Mouse (Mus musculus) forebrain, postnatal 0 days (tissue): Measurements from ENCODE around the gene Bcor. TPM values are rescaled to one million over a fixed set of nuclear protein-coding genes. Genes with fewer than 3 reads are reported as not detected.
A peak's percentile ranks its signal among the peaks of the same experiment; 100 is the strongest.

Experiments
- ATAC-seq: fragments of 200-750 bp; cut with Nextera tagmentation; 2 replicates; pipeline ENCODE4 v1.8.0; 2017; ENCODE audit warnings: mild to moderate bottlenecking, moderate library complexity
- DNase-seq: peaks from one replicate; pipeline ENCODE4 v3.0.0-alpha.2; 2015
- H3K27ac ChIP-seq: fragments of 300-500 bp; sonication (generic); 2 replicates; pipeline ENCODE4 v1.5.1; 2014; ENCODE audit warnings: low read depth, mild to moderate bottlenecking, antibody characterized with exemption, low read length, moderate library complexity, mixed read lengths
- H3K27me3 ChIP-seq: fragments of 300-500 bp; sonication (generic); 2 replicates; pipeline ENCODE4 v1.6.1; 2014; ENCODE audit warnings: mild to moderate bottlenecking, low read length, mixed read lengths; ENCODE audit not compliant: insufficient read depth
- H3K36me3 ChIP-seq: fragments of 300-500 bp; sonication (generic); 2 replicates; pipeline ENCODE4 v1.6.1; 2014; ENCODE audit warnings: mild to moderate bottlenecking, moderate library complexity; ENCODE audit not compliant: insufficient read depth
- H3K4me1 ChIP-seq: fragments of 300-500 bp; sonication (generic); 2 replicates; pipeline ENCODE4 v1.6.1; 2014; ENCODE audit warnings: antibody characterized with exemption; ENCODE audit not compliant: insufficient read depth
- H3K4me2 ChIP-seq: fragments of 300-500 bp; sonication (generic); 2 replicates; pipeline ENCODE4 v1.6.1; 2014; ENCODE audit warnings: low read depth, mild to moderate bottlenecking, moderate library complexity
- H3K4me3 ChIP-seq: fragments of 300-500 bp; sonication (generic); 2 replicates; pipeline ENCODE4 v1.5.1; 2014; ENCODE audit warnings: low read depth, low read length, mixed read lengths
- H3K9ac ChIP-seq: fragments of 300-500 bp; sonication (generic); 2 replicates; pipeline ENCODE4 v1.6.1; 2014; ENCODE audit warnings: mild to moderate bottlenecking
- H3K9me3 ChIP-seq: fragments of 300-500 bp; sonication (generic); 2 replicates; pipeline ENCODE4 v1.6.1; 2016; ENCODE audit warnings: low read length
- CTCF ChIP-seq: sonication (generic); IDR thresholded peaks from 2 replicates; pipeline ENCODE4 v1.5.1; 2016; ENCODE audit warnings: antibody characterized with exemption, control low read depth, low read depth
- WGBS: fragments of 180-500 bp; shearing (Covaris S2); extraction: QIAGEN DNeasy Blood & Tissue Kit; methylation state at CpG from one replicate; pipeline ENCODE4 v1.1.7; 2014; 5-methylcytosine and 5-hydroxymethylcytosine counted together
- polyA plus RNA-seq: library from polyadenylated mRNA; unstranded; fragments of >200 nt; fragmentation: Nextera tagmentation; extraction: Ambion mirVana; gene quantifications from 2 replicates; pipeline ENCODE4 v1.2.1, GENCODE M21; 2015
- total RNA-seq: library from RNA; depleted of rRNA; stranded (reverse); fragments of >200 nt; gene quantifications from 2 replicates; pipeline ENCODE4 v1.2.3, GENCODE M21; 2014

Gene Bcor
- total and polyA plus RNA-seq, 2 experiments from 2014 or later, result 10.5 to 32.1 TPM

DNA sequence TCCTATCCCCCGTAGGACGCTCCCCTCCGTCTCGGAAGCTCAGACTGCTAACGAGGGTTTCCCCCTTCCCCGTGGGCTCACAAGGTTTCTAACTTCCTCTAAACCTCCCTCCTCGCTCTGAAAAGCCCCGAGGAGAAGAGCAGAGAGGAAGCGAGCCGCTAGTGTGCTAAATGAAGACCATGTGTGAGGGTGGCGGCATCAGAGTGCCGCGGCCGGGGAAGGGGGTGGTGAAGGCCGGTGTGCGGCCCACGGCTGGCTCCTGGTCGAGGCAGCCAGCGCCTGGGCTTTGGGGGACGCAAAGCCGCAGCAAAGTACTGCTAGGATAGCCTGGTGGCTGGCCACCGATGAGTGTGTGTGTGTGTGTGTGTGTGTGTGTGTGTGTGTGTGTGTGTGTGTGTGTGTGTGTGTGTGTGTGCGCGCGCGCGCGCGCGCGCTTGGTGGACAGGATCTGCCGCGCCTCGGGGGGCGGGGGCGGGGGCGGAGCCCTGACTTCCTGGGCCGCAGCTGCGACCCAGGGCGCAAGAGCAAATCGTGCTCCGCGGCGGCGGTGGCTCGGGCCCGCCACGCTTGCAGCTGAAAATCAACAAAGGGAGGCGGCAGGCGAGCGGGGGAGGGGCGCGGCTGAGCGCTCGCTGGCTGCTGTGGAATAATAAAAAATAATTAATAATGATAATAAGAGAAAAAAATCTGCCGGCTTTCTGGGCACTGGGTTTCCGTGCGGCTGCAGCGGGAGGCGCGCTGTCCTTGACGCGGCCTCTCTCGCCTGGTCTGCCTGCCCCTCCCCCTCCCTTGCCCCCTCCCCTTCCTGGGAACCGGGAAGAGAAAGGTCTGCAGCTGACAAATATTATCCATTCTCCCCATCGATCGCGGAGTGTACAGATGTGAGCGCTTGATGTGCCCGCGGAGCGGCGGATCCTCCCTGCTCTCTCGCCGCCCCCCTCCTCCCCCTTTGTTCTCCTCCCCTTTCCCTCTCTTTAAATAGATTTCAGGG, 24.7 kb downstream of the Bcor start:
- DNase-seq, result peak; percentile 70
- Histone ChIP-seq H3K27me3 (0 out of 2 replicates have a peak, but pooled peaks cover 3% of the 10 kb centered on the region), H3K4me1 (no peaks in the 10 kb centered on the region), H3K36me3 (no peaks in the 10 kb centered on the region), H3K27ac (peak overlapping the region; percentile 85), H3K9ac (peak overlapping the region; percentile 63), H3K9me3 (no peaks in the 10 kb centered on the region), H3K4me2 (peak overlapping the region; percentile 69), H3K4me3 (peak overlapping the region; percentile 43)
- peak; percentile 73 for ATAC-seq
- 8% methylated on average over 65 of the region's 75 CpGs for WGBS
- no peak for TF ChIP-seq CTCF

DNA sequence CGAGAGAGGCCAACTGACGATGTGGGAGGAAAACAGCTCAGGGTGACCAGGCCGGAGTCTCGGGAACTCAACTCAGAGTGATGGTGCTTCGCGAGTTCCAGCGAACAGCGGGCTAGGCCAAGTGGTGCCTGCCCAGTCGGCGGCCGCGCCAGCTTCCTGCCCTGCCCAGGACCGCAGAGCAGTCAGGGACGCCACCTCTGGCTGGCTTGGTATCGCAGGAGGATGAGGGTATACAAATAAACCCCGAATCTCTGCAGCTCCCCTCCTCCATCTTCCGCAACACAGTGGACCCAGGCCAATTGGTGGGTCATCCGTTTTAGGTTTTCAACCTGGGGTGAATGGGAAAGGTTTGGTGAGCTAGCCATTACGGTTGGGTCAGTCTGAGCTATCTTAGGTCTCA, 25.6 kb downstream of the Bcor start:
- TF ChIP-seq CTCF, result peak; percentile 55
- Histone ChIP-seq H3K9ac (0 out of 2 replicates have a peak overlapping the region, but pooled peaks have one; percentile 63), H3K27me3 (0 out of 2 replicates have a peak, but pooled peaks cover 3% of the 10 kb centered on the region), H3K9me3 (no peaks in the 10 kb centered on the region), H3K27ac (no peak overlapping the region), H3K4me3 (peak overlapping the region; percentile 43; the same call in 1 of the 2 replicates), H3K4me1 (no peaks in the 10 kb centered on the region), H3K4me2 (peak overlapping the region; percentile 69), H3K36me3 (no peaks in the 10 kb centered on the region)
- 14% methylated on average over 15 of the region's 19 CpGs for WGBS
- DNase-seq, result peak; percentile 51
- ATAC-seq, result peak; percentile 23; the same call in 1 of the 2 replicates

DNA sequence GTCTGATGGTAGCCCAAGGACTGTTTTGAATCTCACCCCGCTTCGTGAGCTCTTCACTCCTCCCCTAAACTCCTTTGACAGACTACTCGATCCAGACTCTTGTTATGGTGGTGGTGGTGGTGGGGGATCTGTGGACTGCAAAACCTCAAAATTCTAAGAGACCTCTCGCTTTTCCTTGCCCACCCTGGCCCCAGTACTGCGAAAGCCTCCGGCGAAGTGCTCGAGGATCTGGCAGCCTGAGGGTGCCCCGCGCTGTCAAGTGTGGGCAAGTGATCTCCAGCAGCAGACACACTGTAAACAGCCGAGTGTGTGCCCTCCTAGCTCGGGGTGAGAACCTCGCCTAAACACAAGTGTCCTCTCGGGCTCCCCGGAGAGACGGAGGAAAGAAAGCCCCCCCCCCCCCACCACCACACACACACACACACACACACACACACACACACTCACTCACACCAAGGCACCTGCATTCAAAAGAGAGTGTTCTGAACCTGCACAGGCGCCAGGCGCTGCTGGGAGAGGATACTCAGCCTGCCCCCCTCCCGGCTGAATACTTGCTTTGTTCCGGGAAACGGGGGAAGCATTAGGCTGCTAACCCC, 26.2 kb downstream of the Bcor start:
- H3K36me3 ChIP-seq, result no peaks in the 10 kb centered on the region
- TF ChIP-seq CTCF, result no peak
- peaks cover 3% of the 10 kb centered on the region; the same call in 1 of the 2 replicates for H3K27me3 ChIP-seq
- H3K9ac ChIP-seq, result peak overlapping the region; percentile 18; the same call in 1 of the 2 replicates
- no peak for ATAC-seq
- H3K9me3 ChIP-seq, result no peaks in the 10 kb centered on the region
- H3K4me1 ChIP-seq, result no peaks in the 10 kb centered on the region
- H3K4me3 ChIP-seq, result peak overlapping the region; percentile 21
- peak overlapping the region; percentile 69 for H3K4me2 ChIP-seq
- H3K27ac ChIP-seq, result no peak overlapping the region
- 6% methylated on average over 21 of the region's 21 CpGs for WGBS
- DNase-seq, result no peak

DNA sequence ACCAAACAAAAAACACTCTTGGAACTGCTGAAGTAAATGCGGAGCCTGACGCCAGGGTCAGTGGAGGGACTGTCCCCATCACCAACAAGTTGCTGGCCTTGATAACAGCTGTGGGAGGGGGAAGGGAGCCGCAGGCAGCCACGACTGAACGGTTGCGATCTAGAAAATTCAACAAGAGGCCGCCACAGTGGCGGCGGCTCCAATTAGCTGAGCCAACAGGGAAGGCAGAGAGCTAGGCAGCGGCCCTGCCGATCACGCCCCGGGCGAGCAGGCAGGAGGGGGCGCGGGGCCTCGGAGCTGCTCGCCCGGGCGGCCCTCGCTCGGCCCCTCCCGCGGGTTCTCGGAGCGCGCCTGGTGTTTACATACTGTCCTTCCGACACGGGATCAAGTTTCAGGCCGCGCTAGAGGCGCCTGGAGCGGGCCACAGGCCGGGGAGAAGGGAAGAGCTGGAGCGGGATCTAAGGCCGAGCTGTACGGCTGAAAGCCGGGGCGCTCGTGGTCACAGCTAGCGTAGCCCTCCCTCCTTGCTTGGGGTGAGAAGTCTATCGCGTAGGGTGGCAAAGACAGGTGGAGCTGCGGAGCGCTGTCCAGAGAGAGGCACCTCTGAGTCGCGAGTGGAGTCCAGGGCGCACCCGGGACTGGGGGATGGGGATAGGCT, 26.8 kb downstream of the Bcor start:
- peak overlapping the region; percentile 69 for H3K4me2 ChIP-seq
- H3K9me3 ChIP-seq, result no peaks in the 10 kb centered on the region
- DNase-seq (no peak), ATAC-seq (no peak; the same call in 1 of the 2 replicates)
- H3K27ac ChIP-seq, result no peak overlapping the region
- H3K9ac ChIP-seq, result peak overlapping the region; percentile 18; the same call in 1 of the 2 replicates
- no peak for TF ChIP-seq CTCF
- H3K4me1 ChIP-seq, result no peaks in the 10 kb centered on the region
- H3K4me3 ChIP-seq, result peak overlapping the region; percentile 21
- peaks cover 3% of the 10 kb centered on the region; the same call in 1 of the 2 replicates for H3K27me3 ChIP-seq
- WGBS, result 5% methylated on average over 48 of the region's 49 CpGs
- no peaks in the 10 kb centered on the region for H3K36me3 ChIP-seq

DNA sequence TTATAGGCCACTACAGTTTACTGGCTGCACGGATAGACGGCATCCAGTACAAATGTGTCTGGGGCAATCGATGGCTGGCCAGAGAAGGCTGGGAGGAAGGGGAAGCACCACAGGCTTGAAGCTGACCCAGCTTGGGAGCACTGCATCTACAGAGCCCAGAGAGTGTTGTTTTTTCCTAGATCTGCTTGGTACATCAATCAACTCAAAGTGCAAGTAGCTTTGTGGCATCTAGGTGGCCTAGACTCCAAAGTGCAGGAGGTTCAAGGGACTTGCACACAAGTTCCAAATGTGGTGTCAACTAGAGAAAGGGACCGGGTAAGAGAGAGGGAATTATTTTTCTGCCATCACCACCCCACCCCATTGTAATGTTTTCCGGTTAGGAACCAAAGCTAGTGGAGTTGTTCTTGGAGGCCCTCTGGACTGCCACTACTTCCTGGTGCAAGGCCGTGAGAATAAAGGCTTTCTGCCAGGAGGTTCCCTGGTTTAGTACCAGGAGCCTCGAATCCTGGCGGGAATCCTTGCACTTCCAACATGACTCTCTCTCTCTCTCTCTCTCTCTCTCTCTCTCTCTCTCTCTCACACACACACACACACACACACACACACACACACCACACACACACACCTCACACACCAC, 27.5 kb downstream of the Bcor start:
- Histone ChIP-seq H3K36me3 (no peaks in the 10 kb centered on the region), H3K4me2 (no peak overlapping the region), H3K9me3 (no peaks in the 10 kb centered on the region), H3K27ac (no peak overlapping the region), H3K27me3 (peaks cover 3% of the 10 kb centered on the region; the same call in 1 of the 2 replicates), H3K4me1 (no peaks in the 10 kb centered on the region), H3K4me3 (no peak overlapping the region), H3K9ac (no peak overlapping the region)
- ATAC-seq (no peak), DNase-seq (no peak)
- 37% methylated on average over 8 of the region's 8 CpGs for WGBS
- TF ChIP-seq CTCF, result no peak
